Mouse (Mus musculus): ENCODE measurements around the gene Tubgcp5. TPM values are rescaled to one million over a fixed set of nuclear protein-coding genes. Genes with fewer than 3 reads are reported as not detected.

Gene Tubgcp5
- total RNA-seq, 2 experiments from 2014 or later, result 20.2 to 24.5 TPM

DNA sequence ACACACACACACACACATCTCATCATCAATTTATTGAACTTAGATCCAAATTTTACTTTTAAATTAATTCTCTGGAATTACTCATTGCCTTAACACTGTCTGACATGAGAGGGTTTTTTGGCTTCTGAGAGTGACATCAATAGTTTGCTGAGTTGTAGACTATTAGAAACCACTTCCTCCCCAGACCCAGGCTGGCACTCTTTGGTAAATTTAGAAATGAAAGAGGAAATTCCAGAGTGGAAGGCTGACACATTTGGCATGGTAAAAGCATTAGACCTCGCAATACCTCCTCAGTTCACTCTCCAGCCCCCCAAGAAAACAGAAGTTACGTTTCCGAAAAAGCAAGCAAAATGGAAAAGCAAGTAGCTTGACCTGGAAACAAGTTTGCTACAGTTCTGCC is 58.8 kb downstream of the Tubgcp5 start:
- no peak for DNase-seq

DNA sequence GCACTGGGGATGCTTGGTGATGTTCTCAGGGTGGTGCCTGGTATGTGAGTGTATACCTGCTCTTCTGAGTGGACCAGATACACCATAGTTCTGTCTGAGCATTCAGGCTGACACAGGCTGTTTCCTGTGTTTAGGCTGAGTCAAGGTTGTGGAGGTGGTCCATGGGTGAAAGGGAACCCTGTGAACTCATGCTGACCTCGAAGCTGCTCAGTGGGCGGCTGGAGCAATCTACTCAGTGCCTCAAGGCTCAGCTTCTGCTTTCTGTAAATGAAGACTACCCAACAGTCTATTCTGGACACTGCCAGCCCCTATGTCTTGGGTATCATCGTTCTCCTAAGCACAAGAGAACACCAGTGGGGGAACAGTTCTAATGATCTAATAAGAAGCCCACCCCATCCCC is 61.6 kb downstream of the Tubgcp5 start:
- DNase-seq, result no peak

DNA sequence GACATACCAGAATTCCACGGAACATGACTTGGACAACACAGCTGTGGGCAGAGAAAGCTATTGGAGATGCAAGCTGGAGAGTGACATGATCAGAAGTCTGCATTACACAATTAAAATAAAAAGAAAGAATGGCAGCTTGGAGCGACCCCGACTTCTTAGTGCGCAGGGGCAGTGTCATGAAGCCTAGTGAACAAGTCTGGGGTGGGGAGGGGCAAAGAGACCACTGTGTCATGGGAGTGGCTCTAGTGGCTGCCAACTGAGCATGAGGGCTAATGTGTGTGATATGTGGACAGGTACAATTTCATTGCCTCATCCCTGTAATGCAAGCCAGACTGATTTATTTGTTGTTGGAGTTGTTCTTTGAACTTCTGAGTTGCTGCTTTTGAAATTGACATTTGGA is 62.8 kb downstream of the Tubgcp5 start:
- no peak for DNase-seq

DNA sequence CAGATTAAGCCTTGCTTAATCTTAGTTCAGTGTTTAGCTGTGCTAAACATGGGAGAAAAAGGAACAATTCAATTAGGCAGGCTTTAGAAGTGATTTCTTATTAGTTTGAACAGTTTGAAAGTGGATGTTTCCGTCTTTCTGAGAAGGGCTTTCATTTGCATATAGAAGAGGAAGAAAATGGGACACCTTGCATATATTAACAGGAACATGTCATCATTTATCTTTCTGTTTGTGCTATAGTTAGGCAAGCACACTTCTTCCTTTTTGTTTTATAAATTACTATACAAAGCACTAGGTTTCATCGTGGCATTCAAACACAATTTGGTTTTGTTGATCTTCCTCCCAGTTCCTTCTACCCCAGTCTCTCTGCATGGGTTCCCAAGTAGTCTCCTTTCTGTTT is 63.8 kb downstream of the Tubgcp5 start:
- no peak for DNase-seq

DNA sequence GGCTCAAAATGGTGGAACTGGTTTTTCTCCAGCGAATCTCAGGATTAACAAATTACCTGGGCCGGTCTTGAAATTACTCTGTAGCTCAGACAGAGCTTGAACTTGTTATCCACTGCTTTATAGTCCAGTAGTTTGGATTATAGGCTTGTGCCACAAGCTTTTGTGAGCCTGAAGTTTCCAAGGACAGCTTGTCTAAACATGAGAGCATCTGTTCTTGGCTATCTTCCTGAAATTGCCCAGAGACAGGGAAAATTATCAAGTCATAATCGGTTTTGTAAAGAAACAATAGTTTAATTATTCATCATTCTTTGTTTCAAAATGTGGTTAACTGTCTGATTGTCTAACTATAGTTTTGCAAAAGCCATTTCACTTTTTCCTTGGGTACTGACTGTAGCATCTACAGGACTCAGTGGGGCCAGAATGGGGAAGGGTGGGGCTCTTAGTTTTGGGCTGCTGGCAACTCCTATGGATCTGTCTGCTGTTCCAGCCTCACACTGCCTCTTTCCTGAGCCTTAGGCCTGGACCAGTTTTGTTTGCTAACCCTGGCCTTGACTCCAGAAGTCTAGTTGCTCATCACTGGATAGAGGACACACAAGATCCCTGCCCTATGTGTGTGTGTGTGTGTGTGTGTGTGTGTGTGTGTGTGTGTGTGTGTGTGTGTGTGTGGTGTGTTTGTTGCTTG is 65.0 kb downstream of the Tubgcp5 start:
- DNase-seq, result no peak

DNA sequence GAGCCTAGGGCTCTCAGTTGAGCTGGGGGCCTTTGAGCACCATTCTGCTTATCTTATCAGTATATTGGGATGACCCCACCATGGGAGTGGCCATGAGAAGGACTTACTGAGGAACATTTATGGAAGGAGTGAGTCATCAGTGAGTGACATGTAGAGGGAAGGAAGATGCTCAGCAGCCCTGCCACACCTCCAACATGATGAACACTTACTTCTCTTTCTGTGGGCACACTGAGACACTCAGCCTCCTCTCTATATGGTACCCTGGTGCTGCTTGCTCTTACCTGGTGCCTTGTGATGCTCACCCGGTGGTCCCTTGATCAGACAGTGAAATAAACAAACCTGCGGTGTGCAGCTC is 65.5 kb downstream of the Tubgcp5 start:
- DNase-seq, result no peak

DNA sequence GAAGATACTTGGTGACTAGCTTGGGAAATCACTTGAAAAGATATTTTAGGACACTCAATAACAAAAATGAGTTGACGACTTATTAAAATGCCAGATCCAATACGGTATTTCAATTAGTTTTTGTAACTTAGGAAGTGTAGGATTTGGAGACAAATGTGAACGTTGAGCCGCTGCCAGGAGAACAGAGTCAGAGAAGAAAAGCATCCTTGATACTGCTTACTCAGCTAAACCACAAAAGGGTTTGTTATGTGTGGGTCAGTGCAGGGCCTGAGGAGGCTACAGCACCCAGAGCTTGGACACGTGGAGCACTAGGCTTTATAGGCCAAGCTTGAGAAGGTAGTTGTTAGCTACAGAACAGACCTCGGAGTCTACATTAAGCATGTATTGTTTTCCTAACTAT is 66.0 kb downstream of the Tubgcp5 start:
- no peak for DNase-seq

DNA sequence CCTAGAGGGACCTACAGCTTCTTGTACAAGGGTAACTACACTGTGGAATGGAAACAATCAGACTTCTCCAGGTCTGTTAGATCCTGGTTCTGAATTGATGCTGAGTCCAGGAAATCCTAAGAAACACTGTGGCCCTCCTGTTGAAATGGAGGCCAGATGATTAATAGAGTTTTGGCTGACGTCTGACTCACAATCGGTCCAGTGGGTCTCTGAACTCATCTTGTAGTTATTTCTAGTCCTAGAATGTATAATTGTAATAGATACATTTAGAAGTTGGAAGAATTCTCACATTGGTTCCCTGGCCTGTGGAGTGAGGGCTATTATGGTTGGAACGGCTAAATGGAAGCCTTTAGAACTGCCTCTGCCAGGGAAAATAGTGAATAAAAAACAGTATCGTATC is 67.2 kb downstream of the Tubgcp5 start:
- DNase-seq, result no peak

DNA sequence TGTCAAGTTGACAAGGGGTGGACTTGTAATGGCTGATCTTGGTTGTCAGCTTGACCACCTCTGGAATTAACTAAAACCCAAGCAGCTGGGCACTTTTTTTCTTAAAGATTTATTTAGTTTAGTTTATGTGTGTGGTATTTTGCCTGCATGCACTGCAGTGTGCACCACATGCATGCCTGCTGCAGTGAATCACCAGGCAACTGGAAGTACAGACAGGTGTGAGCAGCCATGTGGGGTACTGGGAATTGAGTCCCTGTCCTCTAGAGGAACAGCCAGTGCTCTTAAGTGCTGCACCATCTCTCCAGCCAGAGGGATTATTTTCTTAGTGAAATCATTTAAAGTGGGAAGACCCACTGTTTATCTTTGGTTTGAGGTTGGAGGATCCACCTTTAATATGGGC is 71.1 kb downstream of the Tubgcp5 start:
- DNase-seq, result no peak

DNA sequence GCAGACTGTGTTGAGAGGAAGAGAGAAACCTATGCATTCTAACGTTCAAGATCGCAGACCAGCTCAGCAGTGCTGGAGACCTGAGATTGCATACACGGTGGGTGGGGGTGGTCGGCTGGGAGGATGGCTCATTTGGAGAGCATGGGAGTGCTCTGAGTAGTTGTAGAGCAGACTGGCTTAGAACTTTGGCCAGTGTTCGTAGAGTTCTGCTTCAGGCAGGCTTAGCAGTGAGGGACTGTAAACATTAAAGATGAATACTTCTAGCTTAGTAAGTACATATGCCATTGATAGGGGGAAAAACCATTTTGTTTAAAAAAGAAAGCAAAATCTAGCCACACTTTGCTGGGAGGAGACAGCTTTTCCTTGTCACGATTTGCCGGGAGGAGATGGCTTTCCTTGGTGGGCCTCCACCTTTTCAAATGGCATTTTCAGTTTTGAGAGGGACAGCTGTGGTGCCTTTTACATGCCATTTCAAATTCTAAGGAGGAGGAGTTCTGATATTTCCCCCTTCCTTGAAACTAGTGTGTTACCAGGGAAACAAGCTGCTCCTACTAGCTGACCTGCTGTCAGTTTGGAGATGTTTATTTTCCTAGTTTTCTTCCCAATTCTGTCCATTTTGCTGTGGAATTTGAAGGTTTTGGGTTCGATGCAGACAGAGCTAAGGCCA is 71.9 kb downstream of the Tubgcp5 start:
- DNase-seq, result no peak

DNA sequence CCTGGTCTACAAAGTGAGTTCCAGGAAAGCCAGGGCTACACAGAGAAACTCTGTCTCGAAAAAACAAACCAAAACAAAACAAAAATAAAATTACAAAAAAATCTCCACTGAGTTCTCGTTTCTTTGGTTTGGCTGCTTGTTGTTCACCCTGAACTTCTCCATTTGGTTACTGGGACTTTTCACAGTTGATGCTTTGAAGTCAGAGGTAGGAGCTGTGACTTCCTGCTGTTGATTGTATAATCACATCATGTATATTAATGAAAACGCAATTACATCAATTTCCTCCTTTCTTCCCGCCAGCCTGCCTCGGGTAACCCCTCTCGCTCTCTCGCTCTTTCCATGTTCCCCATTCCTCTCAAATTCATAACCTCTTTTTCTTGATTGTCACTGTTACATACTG is 74.3 kb downstream of the Tubgcp5 start:
- DNase-seq, result no peak

DNA sequence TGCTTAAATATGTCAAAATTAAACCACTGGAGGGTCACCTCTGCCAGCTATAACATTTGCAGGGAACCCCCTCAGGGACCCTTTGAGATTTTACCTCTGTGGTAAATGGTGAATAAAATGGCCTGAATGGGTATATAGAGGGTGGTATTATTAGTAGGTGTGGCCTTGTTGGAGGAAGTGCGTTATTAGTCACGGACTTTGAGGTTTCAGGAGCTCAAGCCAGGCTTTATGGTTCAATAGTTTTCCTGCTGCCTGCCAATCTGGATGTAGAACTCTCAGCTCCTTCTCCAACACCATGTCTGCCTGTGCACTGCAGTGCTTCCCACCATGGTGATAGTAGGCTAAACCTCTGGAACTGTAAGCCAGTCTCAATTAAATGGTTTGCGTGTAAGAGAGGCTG is 75.3 kb downstream of the Tubgcp5 start:
- no peak for DNase-seq

DNA sequence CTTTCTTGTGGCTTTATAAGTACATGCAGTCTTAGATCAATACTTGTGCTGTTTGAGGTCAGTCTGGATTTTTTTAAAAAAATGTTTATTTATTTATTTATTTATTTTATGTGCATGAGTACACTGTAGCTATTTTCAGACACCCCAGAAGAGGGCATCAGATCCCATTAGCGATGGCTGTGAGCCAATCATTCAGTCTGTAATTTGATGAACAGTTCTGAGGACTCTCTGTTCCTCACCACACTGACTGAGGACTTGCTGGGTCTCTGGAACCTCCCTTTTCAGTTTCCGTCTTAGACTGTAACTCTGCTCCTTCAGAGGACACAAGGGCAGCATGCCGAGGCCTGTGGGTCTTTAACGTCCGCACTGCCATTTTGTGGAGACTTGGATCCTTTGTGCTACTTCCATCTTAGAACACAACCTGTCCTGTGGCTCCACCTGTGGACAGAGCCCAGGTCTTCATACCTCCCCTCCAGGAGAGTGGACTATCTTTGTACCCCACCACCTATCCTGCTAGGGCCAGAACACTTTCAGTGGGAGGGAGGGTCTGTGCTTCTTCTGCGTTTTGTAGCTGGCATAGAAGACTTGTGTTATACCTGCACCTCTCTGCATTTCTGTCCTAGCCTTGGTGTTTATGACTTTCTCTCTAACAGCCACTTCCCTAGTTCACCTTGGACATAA is 76.5 kb downstream of the Tubgcp5 start:
- DNase-seq, result no peak

DNA sequence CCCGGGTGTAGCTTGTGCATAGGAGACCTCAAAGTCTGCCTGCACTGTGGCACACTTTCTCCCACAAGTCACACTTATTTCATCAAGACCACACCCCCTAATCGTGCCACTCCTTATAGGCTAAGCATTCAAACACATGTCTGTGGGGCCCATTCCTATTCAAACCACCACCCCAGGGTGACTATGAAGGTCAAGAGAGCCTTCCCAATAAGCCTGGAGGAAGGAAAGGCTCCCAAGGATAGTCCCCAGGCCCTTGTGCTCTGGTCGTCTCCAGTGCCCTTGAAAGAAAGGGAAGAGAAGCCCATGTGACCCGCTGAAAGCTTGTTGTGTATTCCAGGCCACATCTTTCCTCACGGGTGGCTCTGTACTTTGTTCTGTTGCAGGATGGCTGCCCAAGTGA is 77.5 kb downstream of the Tubgcp5 start:
- no peak for DNase-seq

DNA sequence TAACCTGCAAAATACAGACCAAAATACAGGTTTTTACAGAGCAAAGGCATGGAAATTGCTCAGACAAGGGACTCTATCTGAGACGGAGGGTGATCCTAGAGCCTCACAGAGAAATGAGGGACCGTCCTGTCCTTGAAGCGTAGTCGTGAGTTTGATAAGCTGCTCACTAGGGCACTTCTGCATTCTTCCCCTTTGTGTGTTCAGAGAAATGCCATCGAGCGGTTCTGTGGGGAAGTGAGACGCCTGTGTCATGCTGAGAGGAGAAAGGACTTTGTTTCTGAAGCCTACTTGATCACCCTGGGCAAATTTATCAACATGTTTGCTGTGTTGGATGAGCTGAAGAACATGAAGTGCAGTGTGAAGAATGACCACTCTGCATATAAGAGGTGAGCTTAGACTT is 80.7 kb downstream of the Tubgcp5 start:
- DNase-seq, result no peak

DNA sequence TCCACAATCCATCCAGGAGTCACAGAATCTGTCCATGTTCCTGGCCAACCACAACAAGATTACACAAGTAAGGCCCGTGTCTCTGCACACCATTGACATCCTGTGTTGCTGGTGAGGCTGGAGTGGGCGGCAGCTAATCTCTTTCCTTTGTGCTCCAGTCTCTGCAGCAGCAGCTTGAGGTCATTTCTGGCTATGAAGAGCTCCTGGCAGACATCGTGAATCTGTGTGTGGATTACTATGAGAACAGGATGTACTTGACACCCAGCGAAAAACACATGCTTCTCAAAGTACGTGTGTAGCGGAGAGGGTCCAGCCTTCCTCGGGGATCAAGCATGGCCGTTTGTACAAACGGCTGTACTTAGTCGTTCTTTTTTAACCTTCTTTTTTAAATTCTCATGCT is 83.8 kb downstream of the Tubgcp5 start:
- no peak for DNase-seq

DNA sequence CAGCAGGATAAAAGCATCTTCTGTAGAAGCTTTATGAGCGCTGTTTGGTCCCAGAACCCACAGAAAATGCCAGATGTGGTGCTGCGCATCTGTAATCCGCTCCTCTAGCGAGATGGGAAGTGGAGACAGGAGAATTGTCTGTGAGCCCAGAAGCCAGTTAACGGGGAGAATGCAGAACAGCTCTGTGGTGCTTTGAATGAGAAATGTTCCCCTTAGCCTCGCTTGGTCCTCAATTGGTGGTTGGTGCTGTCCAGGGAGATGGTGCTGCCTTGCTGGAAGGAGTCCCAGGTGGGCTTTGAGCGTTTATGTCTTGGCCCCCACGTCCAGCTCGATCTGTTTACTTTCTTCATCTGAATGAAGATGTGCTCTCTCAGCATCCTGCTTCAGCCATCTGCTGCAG is 86.9 kb downstream of the Tubgcp5 start:
- no peak for DNase-seq

Other genes with a start within 250 kb of the Tubgcp5 start
- 1 to 10 TPM in 1 of 2 experiments, under 1 TPM in 1; 0.93 to 1.5 TPM for gene Siglech, start 26.0 kb upstream of the Tubgcp5 start, total RNA-seq (2021)
- 10 to 100 TPM; 64.4 to 72.4 TPM for gene Cyfip1, start 47.6 kb downstream of the Tubgcp5 start, total RNA-seq (2021)
- 10 to 100 TPM; 48.1 to 49.8 TPM for gene Nipa2, start 168.3 kb downstream of the Tubgcp5 start, total RNA-seq (2021)
- 1 to 10 TPM; 6.7 to 6.8 TPM for gene Nipa1, start 225.8 kb downstream of the Tubgcp5 start, total RNA-seq (2021)

Measured in adrenal gland, postnatal 10 days (tissue).